Mouse (Mus musculus) ES-Bruce4 (cell line): ENCODE results near the gene Fam122c. TPM values are rescaled to one million over a fixed set of nuclear protein-coding genes. Genes with fewer than 3 reads are reported as not detected.

ENCODE experiments used
- H3K27ac ChIP-seq: 2 replicates; pipeline ENCODE4 v1.5.1; 2012; ENCODE audit warnings: low read length, inconsistent platforms; ENCODE audit not compliant: insufficient read depth
- H3K27me3 ChIP-seq: 2 replicates; pipeline ENCODE4 v1.6.1; 2012; ENCODE audit warnings: mild to moderate bottlenecking, low read length, inconsistent platforms; ENCODE audit not compliant: control insufficient read depth, poor library complexity, insufficient read depth, severe bottlenecking
- H3K36me3 ChIP-seq: 2 replicates; pipeline ENCODE4 v1.6.1; 2012; ENCODE audit warnings: inconsistent platforms, mild to moderate bottlenecking, low read length, moderate library complexity; ENCODE audit not compliant: control insufficient read depth, poor library complexity, insufficient read depth, severe bottlenecking
- H3K4me1 ChIP-seq: one replicate; pipeline ENCODE4 v1.8.1; 2011; ENCODE audit warnings: low read length; ENCODE audit not compliant: control insufficient read depth, insufficient read depth
- H3K4me3 ChIP-seq: 2 replicates; pipeline ENCODE4 v1.5.1; 2011; ENCODE audit warnings: low read depth, mild to moderate bottlenecking, low read length
- H3K9ac ChIP-seq: 2 replicates; pipeline ENCODE4 v1.6.1; 2012; ENCODE audit warnings: low read depth, mild to moderate bottlenecking, inconsistent platforms; ENCODE audit not compliant: poor library complexity, severe bottlenecking
- H3K9me3 ChIP-seq: replicated peaks from 2 replicates; pipeline ENCODE4 v1.6.1; 2012; ENCODE audit warnings: mild to moderate bottlenecking, low read length, inconsistent platforms; ENCODE audit not compliant: control insufficient read depth, poor library complexity, insufficient read depth, severe bottlenecking
- CTCF ChIP-seq: IDR thresholded peaks from one replicate; pipeline ENCODE4 v1.8.1; 2011; ENCODE audit warnings: low read depth, low read length
- EP300 ChIP-seq: IDR thresholded peaks from 2 replicates; pipeline ENCODE4 v1.6.1; 2011; ENCODE audit warnings: low read depth, low read length; ENCODE audit not compliant: insufficient read depth
- POLR2A ChIP-seq: IDR thresholded peaks from one replicate; pipeline ENCODE4 v1.8.1; 2011; ENCODE audit warnings: low read length; ENCODE audit not compliant: insufficient read depth
- polyA plus RNA-seq: library from polyadenylated mRNA; stranded (reverse); fragments of >200 nt; gene quantifications from 2 replicates; pipeline ENCODE4 v1.2.4, GENCODE M21; 2011; ENCODE audit warnings: low read depth; ENCODE audit not compliant: missing spikeins, insufficient read depth, insufficient read length

Gene Fam122c
- polyA plus RNA-seq, 1 experiment = not detected

- H3K4me1 ChIP-seq = no peaks in the 10 kb centered on the region
- no peak overlapping the region for H3K27ac ChIP-seq
- no peaks in the 10 kb centered on the region for H3K9me3 ChIP-seq
- no peaks in the 10 kb centered on the region for H3K27me3 ChIP-seq
- H3K4me3 ChIP-seq = no peak overlapping the region
- H3K36me3 ChIP-seq = no peaks in the 10 kb centered on the region
- no peak overlapping the region for H3K9ac ChIP-seq
- TF ChIP-seq POLR2A (no peak), CTCF (no peak), EP300 (no peak)
Measured at GRCm38 (mm10) chrX:53287924-53288323, 14.7 kb downstream of the Fam122c start.

- H3K27me3 ChIP-seq = no peaks in the 10 kb centered on the region
- no peaks in the 10 kb centered on the region for H3K4me1 ChIP-seq
- H3K9me3 ChIP-seq = no peaks in the 10 kb centered on the region
- H3K27ac ChIP-seq = no peak overlapping the region
- no peaks in the 10 kb centered on the region for H3K36me3 ChIP-seq
- no peak overlapping the region for H3K9ac ChIP-seq
- no peak for TF ChIP-seq POLR2A
- no peak for TF ChIP-seq EP300
- TF ChIP-seq CTCF = no peak
- H3K4me3 ChIP-seq = no peak overlapping the region
Measured at GRCm38 (mm10) chrX:53320564-53320963, 47.3 kb downstream of the Fam122c start.

GRCm38 (mm10) chrX:53321111-53321510 is 47.9 kb downstream of the Fam122c start:
- no peak overlapping the region for H3K27ac ChIP-seq
- no peak overlapping the region for H3K9ac ChIP-seq
- H3K4me3 ChIP-seq = no peak overlapping the region
- H3K27me3 ChIP-seq = no peaks in the 10 kb centered on the region
- H3K36me3 ChIP-seq = no peaks in the 10 kb centered on the region
- no peaks in the 10 kb centered on the region for H3K4me1 ChIP-seq
- TF ChIP-seq EP300 = no peak
- no peak for TF ChIP-seq POLR2A
- TF ChIP-seq CTCF = no peak
- H3K9me3 ChIP-seq = no peaks in the 10 kb centered on the region

- Histone ChIP-seq H3K4me1 (no peaks in the 10 kb centered on the region), H3K9me3 (no peaks in the 10 kb centered on the region), H3K4me3 (no peak overlapping the region), H3K27me3 (no peaks in the 10 kb centered on the region), H3K27ac (no peak overlapping the region), H3K9ac (no peak overlapping the region), H3K36me3 (no peaks in the 10 kb centered on the region)
- TF ChIP-seq EP300 = no peak
- TF ChIP-seq POLR2A = no peak
Measured at GRCm38 (mm10) chrX:53330396-53330795, 57.2 kb downstream of the Fam122c start.

GRCm38 (mm10) chrX:53337355-53337754 is 64.1 kb downstream of the Fam122c start:
- no peak for TF ChIP-seq CTCF
- TF ChIP-seq POLR2A = no peak
- no peak for TF ChIP-seq EP300
- Histone ChIP-seq H3K36me3 (no peaks in the 10 kb centered on the region), H3K27ac (no peak overlapping the region), H3K4me3 (no peak overlapping the region), H3K4me1 (no peaks in the 10 kb centered on the region), H3K9me3 (no peaks in the 10 kb centered on the region), H3K9ac (no peak overlapping the region), H3K27me3 (no peaks in the 10 kb centered on the region)

- TF ChIP-seq EP300 = no peak
- TF ChIP-seq POLR2A = no peak
- peak; percentile 40 for TF ChIP-seq CTCF
- Histone ChIP-seq H3K4me1 (no peaks in the 10 kb centered on the region), H3K4me3 (no peak overlapping the region), H3K27ac (no peak overlapping the region), H3K27me3 (no peaks in the 10 kb centered on the region), H3K36me3 (no peaks in the 10 kb centered on the region), H3K9me3 (no peaks in the 10 kb centered on the region), H3K9ac (no peak overlapping the region)
Measured at GRCm38 (mm10) chrX:53341531-53341930, 68.3 kb downstream of the Fam122c start.
